Mouse (Mus musculus) ES-Bruce4 (cell line): ENCODE results near the gene Nup35.
A peak's percentile ranks its signal among the peaks of the same experiment; 100 is the strongest.

ENCODE experiments used
- CTCF ChIP-seq: IDR thresholded peaks from one replicate; pipeline ENCODE4 v1.8.1; 2011; ENCODE audit warnings: low read depth, low read length
- EP300 ChIP-seq: IDR thresholded peaks from 2 replicates; pipeline ENCODE4 v1.6.1; 2011; ENCODE audit warnings: low read depth, low read length; ENCODE audit not compliant: insufficient read depth
- POLR2A ChIP-seq: IDR thresholded peaks from one replicate; pipeline ENCODE4 v1.8.1; 2011; ENCODE audit warnings: low read length; ENCODE audit not compliant: insufficient read depth

- TF ChIP-seq CTCF = peak; percentile 8
- no peak for TF ChIP-seq EP300
- TF ChIP-seq POLR2A = no peak
Measured at GRCm38 (mm10) chr2:80581043-80581711, 35.9 kb upstream of the Nup35 start, which contains the start of gene Nckap1.
